Mouse (Mus musculus): Measurements from ENCODE around the gene Nr2c2ap.

Nr2c2ap gene

DNA sequence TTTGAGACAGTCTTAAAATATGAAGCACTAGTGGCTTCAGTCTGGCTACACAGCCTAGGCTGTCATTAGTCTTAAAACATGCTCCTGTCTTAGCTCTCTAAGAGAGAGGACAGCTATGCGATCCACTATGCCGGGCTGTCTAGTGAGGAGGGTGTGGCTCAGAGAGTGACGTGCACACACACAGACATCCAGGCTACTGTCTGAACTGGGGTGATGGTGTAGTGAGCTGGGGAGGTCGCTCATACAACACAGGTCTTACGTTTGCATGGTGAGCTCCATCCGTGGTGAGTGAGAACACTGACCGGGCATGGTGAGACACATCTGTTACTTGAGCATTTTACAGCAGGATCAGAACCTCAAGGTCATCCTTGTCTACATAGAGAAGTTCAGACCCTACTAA lies 40.1 kb downstream of the Nr2c2ap start:
- CTCF ChIA-PET, result interaction anchor here in 1 of 4 experiments (1.0 to 1.3 kb wide), 2 partner anchors 13 to 112 kb away, joined by 3 to 4 read pairs; partner anchors contain the start of gene Homer3
- POLR2A ChIA-PET, result interaction anchor here in 3 of 4 experiments (0.8 to 4.2 kb wide), 23 partner anchors 10 to 546 kb away, joined by 3 to 35 read pairs (median 5); partner anchors contain the start of genes Slc25a42 (in 2 of the 3), Borcs8 (in 1 of the 3), Mef2b (in 1 of the 3) and Nr2c2ap (in 1 of the 3)

DNA sequence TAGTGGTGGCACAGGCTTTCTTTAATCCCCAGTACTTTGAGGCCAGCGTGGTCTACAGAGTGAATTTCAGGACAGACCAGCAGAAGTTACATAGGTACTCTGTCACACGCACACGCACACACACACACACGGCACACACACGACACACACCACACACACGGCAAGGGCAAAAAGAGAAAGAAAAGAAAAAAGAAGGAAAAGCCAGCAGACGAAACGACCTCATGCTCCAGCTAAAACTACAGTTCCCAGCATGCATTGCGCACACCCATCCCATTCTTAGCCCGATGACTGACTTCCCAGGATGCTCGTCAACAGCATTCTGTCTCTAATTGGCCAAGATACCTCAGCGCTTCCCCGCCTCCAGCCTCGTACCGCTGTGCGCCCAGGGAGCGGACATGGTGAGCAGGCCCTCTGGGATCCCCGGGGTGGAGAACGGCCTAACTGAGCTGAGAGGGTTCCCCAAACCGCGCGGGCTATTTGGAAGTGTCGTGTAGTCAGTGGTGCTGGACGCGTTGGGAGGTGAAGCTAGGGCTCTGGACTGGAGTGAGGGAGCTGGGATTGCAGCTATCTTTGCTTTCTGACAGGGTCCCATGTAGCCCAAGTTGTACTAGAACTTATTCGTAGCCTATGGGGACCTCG lies 41.0 kb downstream of the Nr2c2ap start, which contains the start of gene Tmem161a:
Gene Tmem161a, plus strand, starts transcription at position 314 of the 639 bp plus-strand sequence.
- CTCF ChIA-PET, result interaction anchor here in 3 of 4 experiments (0.5 to 1.3 kb wide), 14 partner anchors 12 to 333 kb away, joined by 3 to 7 read pairs (median 3); partner anchors contain the start of genes Tm6sf2 (in 2 of the 3), Homer3 (in 1 of the 3) and Slc25a42 (in 1 of the 3)

DNA sequence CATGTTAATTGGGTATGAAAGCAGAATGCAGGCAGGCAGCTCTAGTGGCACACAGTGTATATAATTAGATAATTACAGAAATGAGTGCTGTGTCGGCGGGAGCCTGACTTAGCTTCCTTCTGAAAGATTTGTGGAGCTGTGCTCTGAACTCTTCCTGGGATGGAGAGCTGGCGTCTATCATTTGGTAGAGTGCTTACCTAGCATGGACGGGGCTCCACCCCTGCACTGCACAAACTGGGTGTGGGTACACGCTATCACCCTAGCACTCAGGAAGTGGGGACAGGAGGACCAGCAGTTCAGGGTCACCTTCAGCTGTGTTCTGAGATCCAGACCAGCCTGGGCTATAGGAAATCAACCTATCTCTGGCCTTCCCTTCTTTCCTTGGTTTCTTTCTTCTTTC lies 42.2 kb downstream of the Nr2c2ap start:
- CTCF ChIA-PET, result interaction anchor here in 2 of 4 experiments (0.6 to 0.9 kb wide), 2 partner anchors 21 to 255 kb away, joined by 3 read pairs; no protein-coding TSS in a partner anchor
- POLR2A ChIA-PET, result interaction anchor here in 3 of 4 experiments (0.6 to 4.2 kb wide), 24 partner anchors 8 to 527 kb away, joined by 3 to 35 read pairs (median 4); partner anchors contain the start of genes Nr2c2ap (in 1 of the 3) and Slc25a42 (in 1 of the 3)

More for the DNA sequence above, 41.0 kb downstream of the Nr2c2ap start, which contains the start of gene Tmem161a:
- POLR2A ChIA-PET, result interaction anchor here in 3 of 4 experiments (0.5 to 4.2 kb wide), 54 partner anchors 9 to 1880 kb away, joined by 3 to 35 read pairs (median 4); partner anchors contain the start of genes Slc25a42 (in 3 of the 3), Nr2c2ap (in 2 of the 3), Borcs8 (in 1 of the 3) and Gdf1 (in 1 of the 3)

DNA sequence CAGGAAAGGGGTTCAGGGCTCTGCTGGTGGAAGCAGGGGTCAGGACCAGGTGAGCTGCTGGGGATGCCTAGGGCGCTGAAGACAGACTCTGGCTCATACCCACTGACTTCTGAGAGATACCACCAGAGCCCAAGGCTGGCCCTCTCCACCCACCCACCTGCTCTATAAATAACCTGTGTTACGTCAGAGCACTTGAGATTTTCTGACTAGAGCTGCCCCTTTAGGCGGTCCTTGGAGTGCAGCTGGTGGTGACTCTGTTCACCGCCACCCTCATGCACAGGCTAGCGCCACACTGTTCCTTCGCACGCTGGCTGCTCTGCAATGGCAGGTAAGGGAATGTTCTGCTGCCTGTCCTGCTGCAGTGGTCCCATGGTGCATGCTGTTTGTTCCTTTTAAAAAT lies 42.9 kb downstream of the Nr2c2ap start:
- ChIA-PET CTCF (interaction anchor here in 2 of 4 experiments (0.6 kb wide), 2 partner anchors 97 to 329 kb away, joined by 3 read pairs; no protein-coding TSS in a partner anchor), POLR2A (interaction anchor here in 3 of 4 experiments (0.7 to 4.2 kb wide), 10 partner anchors 9 to 172 kb away, joined by 3 to 27 read pairs (median 3); partner anchors contain the start of genes Nr2c2ap (in 1 of the 3) and Slc25a42 (in 1 of the 3))

DNA sequence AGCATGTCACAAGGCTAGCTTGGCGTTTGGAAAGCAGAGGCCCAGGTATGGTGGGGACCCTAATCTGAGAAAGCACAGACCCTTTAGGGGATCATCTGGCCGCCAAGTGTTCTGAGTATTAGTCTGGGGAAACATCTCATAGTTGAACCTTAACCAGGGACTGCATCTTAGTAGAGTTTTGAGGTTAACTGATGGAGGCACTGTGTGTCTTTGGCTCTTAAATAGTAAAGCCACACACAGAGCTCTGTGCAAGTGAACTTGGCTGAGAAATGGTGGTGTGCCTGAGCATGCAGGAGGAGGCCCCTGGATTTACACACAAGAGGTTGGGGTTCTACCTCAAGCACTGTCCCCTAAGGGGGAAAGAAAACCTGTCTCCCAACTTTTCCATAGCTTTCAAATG lies 47.1 kb downstream of the Nr2c2ap start:
- POLR2A ChIA-PET, result interaction anchor here in 1 of 4 experiments (2.1 kb wide), 1 partner anchor 34 kb away, joined by 5 read pairs; the partner anchor contains the start of gene Slc25a42
- CTCF ChIA-PET, result interaction anchor here in 1 of 4 experiments (0.6 kb wide), 1 partner anchor 35 kb away, joined by 3 read pairs; no protein-coding TSS in a partner anchor

DNA sequence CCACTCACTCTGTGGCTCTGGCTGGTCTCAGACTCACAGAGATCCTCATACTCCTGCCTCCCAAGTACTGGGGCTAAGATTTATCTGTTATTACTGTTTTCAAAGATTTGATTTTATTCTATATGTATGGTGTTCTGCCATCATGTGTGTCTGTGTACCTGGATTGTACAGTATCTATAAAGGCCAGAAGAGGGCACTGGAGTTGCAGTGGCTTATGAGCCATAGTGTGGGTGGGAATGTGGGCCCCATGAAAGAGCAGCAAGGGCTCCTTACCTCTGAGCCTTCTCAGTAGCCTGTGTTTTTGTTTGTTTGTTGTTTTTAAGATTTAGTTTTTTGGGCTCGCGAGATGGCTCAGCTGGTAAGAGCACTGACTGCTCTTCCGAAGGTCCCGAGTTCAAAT lies 47.9 kb downstream of the Nr2c2ap start:
- ChIA-PET CTCF (interaction anchor here in 1 of 4 experiments (0.6 kb wide), 1 partner anchor 13 kb away, joined by 3 read pairs; no protein-coding TSS in a partner anchor), POLR2A (interaction anchor here in 1 of 4 experiments (1.0 to 2.1 kb wide), 3 partner anchors 33 to 90 kb away, joined by 3 to 5 read pairs (median 3); partner anchors contain the start of gene Slc25a42)

DNA sequence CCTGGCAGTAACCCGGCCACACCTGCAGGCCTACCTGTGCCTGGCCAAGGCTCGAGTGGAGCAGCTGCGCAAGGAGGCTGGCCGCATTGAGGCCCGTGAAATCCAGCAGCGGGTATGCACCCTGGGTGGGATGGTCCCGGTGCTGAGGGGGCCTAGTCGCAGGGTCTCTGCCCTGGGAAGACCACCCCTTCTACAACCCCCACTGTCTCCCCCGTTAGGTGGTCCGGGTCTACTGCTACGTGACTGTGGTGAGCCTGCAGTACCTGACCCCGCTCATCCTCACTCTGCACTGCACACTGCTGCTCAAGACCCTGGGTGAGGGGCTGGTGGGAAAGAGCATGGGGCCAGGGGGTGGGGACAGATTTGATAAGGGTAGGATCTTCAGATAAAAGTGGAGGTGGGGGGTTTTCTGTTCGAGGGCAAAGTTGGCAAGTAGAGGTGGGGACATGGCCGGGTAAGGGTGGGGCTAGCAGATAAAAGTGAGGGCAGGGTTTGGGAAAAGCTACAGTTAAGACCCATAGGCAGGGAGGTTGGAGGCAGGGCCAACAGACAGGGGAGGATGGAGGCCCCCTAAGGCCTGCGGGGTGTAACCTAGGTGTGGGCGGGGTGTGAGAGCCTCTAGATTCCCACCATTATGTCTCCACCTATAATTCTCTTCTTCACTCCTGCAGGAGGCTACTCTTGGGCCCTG lies 50.2 kb downstream of the Nr2c2ap start:
- ChIA-PET CTCF (interaction anchor here in 2 of 4 experiments (1.1 kb wide), 2 partner anchors 15 to 29 kb away, joined by 3 read pairs; no protein-coding TSS in a partner anchor), POLR2A (interaction anchor here in 2 of 4 experiments (0.5 to 1.9 kb wide), 12 partner anchors 8 to 118 kb away, joined by 3 to 7 read pairs (median 4); partner anchors contain the start of genes Slc25a42 (in 2 of the 2) and Tmem161a (in 2 of the 2))

DNA sequence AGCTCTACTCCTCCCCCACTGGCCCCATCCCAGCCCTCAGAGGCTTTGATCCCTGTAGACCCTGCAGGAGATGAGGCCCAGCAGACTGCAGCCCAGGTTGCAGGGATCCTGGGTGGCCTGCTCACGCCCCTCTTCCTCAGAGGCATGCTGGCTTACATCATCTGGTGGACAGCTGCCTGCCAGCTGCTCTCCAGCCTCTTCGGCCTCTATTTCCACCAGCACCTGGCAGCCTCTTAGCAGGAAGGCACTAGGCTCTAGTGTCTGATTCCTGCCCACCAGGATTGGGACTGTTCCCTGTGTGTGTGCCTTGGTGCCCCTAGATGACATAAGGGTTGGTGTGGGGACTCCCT lies 50.7 kb downstream of the Nr2c2ap start:
- CTCF ChIA-PET, result interaction anchor here in 2 of 4 experiments (1.1 kb wide), 2 partner anchors 15 to 29 kb away, joined by 3 read pairs; no protein-coding TSS in a partner anchor
- POLR2A ChIA-PET, result interaction anchor here in 2 of 4 experiments (0.5 to 1.9 kb wide), 11 partner anchors 9 to 118 kb away, joined by 3 to 7 read pairs (median 3); partner anchors contain the start of genes Slc25a42 (in 2 of the 2) and Tmem161a (in 2 of the 2)

DNA sequence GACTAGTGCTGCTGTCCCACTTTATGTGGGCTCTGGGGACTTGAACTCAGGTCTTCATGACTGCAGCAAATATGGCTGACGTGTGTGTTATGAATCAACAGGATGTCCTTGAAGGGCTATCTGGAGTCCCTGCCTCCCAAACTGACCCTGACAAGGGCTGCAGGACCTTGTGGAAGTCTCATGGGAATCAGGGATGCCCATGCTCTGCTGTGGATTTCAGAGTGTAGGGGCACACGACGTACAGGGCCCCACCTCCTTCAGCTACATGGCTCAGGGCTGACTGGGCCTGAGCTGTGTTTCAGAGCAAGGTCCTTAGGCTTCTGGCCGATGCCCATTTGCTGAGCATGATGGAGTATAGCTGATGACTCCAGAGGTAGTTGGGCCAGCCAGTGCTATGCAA lies 52.1 kb downstream of the Nr2c2ap start:
- ChIA-PET CTCF (interaction anchor here in 2 of 4 experiments (0.6 kb wide), 3 partner anchors 11 to 78 kb away, joined by 4 to 8 read pairs (median 6); no protein-coding TSS in a partner anchor), POLR2A (interaction anchor here (0.6 to 1.9 kb wide), 10 partner anchors 9 to 263 kb away, joined by 3 to 7 read pairs (median 3); partner anchors contain the start of genes Slc25a42 (in 1 of the 4) and Tmem161a (in 1 of the 4))
